Mouse (Mus musculus) cerebellum, adult 2 months (tissue): Measurements from ENCODE around the gene Wnk2. TPM values are rescaled to one million over a fixed set of nuclear protein-coding genes. Genes with fewer than 3 reads are reported as not detected.

Experiments used
- DNase-seq, 2 experiments: peaks; one replicate each; pipeline ENCODE4 v3.0.0; 2021
- H3K27ac ChIP-seq: fragments of 200-500 bp; 2 replicates; pipeline ENCODE4 v1.5.1; 2012; ENCODE audit warnings: low read length, control low read depth, inconsistent platforms; ENCODE audit not compliant: insufficient read depth
- H3K27me3 ChIP-seq: fragments of 200-500 bp; 2 replicates; pipeline ENCODE4 v1.6.1; 2012; ENCODE audit warnings: inconsistent platforms, mild to moderate bottlenecking, low read length, moderate library complexity; ENCODE audit not compliant: control insufficient read depth, insufficient read depth
- H3K4me1 ChIP-seq: fragments of 200-500 bp; 2 replicates; pipeline ENCODE4 v1.6.1; 2011; ENCODE audit warnings: low read length; ENCODE audit not compliant: control insufficient read depth, insufficient read depth
- H3K4me3 ChIP-seq: fragments of 200-500 bp; replicated peaks from 2 replicates; pipeline ENCODE3; 2011; ENCODE audit warnings: mild to moderate bottlenecking, low read depth, low read length, control low read depth; ENCODE audit not compliant: insufficient read depth
- CTCF ChIP-seq: fragments of 200-500 bp; IDR thresholded peaks from 2 replicates; pipeline ENCODE4 v1.5.1; 2011; ENCODE audit warnings: low read depth, mild to moderate bottlenecking, control low read depth, low read length, moderate library complexity, borderline replicate concordance; ENCODE audit not compliant: insufficient read depth
- POLR2A ChIP-seq: fragments of 200-500 bp; IDR thresholded peaks from 2 replicates; pipeline ENCODE4 v1.6.1; 2011; ENCODE audit warnings: low read length, control low read depth, borderline replicate concordance; ENCODE audit not compliant: insufficient read depth
- WGBS: fragments of 180-500 bp; shearing (Covaris S2); methylation state at CpG from one replicate; pipeline ENCODE4 v1.1.7; 2018; 5-methylcytosine and 5-hydroxymethylcytosine counted together
- polyA plus RNA-seq: library from polyadenylated mRNA; depleted of rRNA; stranded (reverse); fragments of >200 nt; gene quantifications from 2 replicates; pipeline ENCODE4 v1.2.3, GENCODE M21; 2012

The Wnk2 gene
- polyA plus RNA-seq, 1 experiment = 73.2 TPM

- Histone ChIP-seq H3K27me3 (no peaks in the 10 kb centered on the region), H3K4me3 (no peak overlapping the region), H3K4me1 (no peaks in the 10 kb centered on the region), H3K27ac (no peak overlapping the region)
- no peak for TF ChIP-seq CTCF
- no peak for TF ChIP-seq POLR2A
- WGBS = 72% methylated on average over 10 of the region's 10 CpGs
- DNase-seq = no peak
These were observed 103.7 kb downstream of the Wnk2 start for GRCm38 (mm10) chr13:49044145-49044561.

GRCm38 (mm10) chr13:49042371-49042770 lies 105.4 kb downstream of the Wnk2 start:
- Histone ChIP-seq H3K27me3 (no peaks in the 10 kb centered on the region), H3K27ac (no peak overlapping the region), H3K4me1 (no peaks in the 10 kb centered on the region), H3K4me3 (no peak overlapping the region)
- peak; percentile 41 to 52 for DNase-seq
- WGBS = 81% methylated on average over 15 of the region's 15 CpGs
- TF ChIP-seq POLR2A (no peak), CTCF (no peak)

GRCm38 (mm10) chr13:49036928-49037574 lies 110.8 kb downstream of the Wnk2 start:
- peak in 1 of 2 experiments; percentile 46 for DNase-seq
- H3K27me3 ChIP-seq = no peaks in the 10 kb centered on the region
- H3K4me1 ChIP-seq = 0 out of 2 replicates have a peak, but pooled peaks cover 5% of the 10 kb centered on the region
- TF ChIP-seq POLR2A = no peak
- WGBS = 35% methylated on average over 7 of the region's 7 CpGs
- H3K4me3 ChIP-seq = no peak overlapping the region
- peak overlapping the region; percentile 17; the same call in 1 of the 2 replicates for H3K27ac ChIP-seq

- 73% methylated on average over 4 of the region's 4 CpGs for WGBS
- TF ChIP-seq CTCF (no peak), POLR2A (no peak)
- no peak overlapping the region for H3K4me3 ChIP-seq
- 0 out of 2 replicates have a peak, but pooled peaks cover 5% of the 10 kb centered on the region for H3K4me1 ChIP-seq
- no peaks in the 10 kb centered on the region for H3K27me3 ChIP-seq
- peak overlapping the region; percentile 17; the same call in 1 of the 2 replicates for H3K27ac ChIP-seq
- no peak for DNase-seq
These were observed 111.4 kb downstream of the Wnk2 start for GRCm38 (mm10) chr13:49036436-49036835.

- Histone ChIP-seq H3K4me1 (no peaks in the 10 kb centered on the region), H3K4me3 (no peak overlapping the region), H3K27ac (no peak overlapping the region), H3K27me3 (no peaks in the 10 kb centered on the region)
- no peak for DNase-seq
- WGBS = 73% methylated on average over 2 of the region's 2 CpGs
- TF ChIP-seq CTCF (no peak), POLR2A (no peak)
These were observed 116.8 kb downstream of the Wnk2 start for GRCm38 (mm10) chr13:49031029-49031428.

- H3K27ac ChIP-seq = no peak overlapping the region
- 46% methylated on average over 8 of the region's 8 CpGs for WGBS
- H3K4me3 ChIP-seq = no peak overlapping the region
- H3K4me1 ChIP-seq = no peaks in the 10 kb centered on the region
- DNase-seq = no peak
- H3K27me3 ChIP-seq = no peaks in the 10 kb centered on the region
- TF ChIP-seq POLR2A (no peak), CTCF (no peak)
These were observed 118.9 kb downstream of the Wnk2 start for GRCm38 (mm10) chr13:49028757-49029539.

GRCm38 (mm10) chr13:49027057-49027456 lies 120.8 kb downstream of the Wnk2 start:
- H3K4me1 ChIP-seq = no peaks in the 10 kb centered on the region
- H3K4me3 ChIP-seq = no peak overlapping the region
- TF ChIP-seq CTCF = no peak
- no peak for TF ChIP-seq POLR2A
- H3K27me3 ChIP-seq = no peaks in the 10 kb centered on the region
- H3K27ac ChIP-seq = no peak overlapping the region
- WGBS = 86% methylated on average over 8 of the region's 8 CpGs
- DNase-seq = no peak

- no peak for DNase-seq
- Histone ChIP-seq H3K4me1 (no peaks in the 10 kb centered on the region), H3K27me3 (no peaks in the 10 kb centered on the region), H3K4me3 (no peak overlapping the region), H3K27ac (no peak overlapping the region)
- WGBS = 31% methylated on average over 1 of the region's 1 CpGs
- no peak for TF ChIP-seq POLR2A
- no peak for TF ChIP-seq CTCF
These were observed 122.3 kb downstream of the Wnk2 start for GRCm38 (mm10) chr13:49025521-49025920.
